Mouse (Mus musculus): ENCODE measurements around the gene Usp45. TPM values are rescaled to one million over a fixed set of nuclear protein-coding genes. Genes with fewer than 3 reads are reported as not detected.
A peak's percentile ranks its signal among the peaks of the same experiment; 100 is the strongest.

Usp45 gene
- total and polyA plus RNA-seq, 2 experiments: 1.7 to 11.8 TPM

DNA sequence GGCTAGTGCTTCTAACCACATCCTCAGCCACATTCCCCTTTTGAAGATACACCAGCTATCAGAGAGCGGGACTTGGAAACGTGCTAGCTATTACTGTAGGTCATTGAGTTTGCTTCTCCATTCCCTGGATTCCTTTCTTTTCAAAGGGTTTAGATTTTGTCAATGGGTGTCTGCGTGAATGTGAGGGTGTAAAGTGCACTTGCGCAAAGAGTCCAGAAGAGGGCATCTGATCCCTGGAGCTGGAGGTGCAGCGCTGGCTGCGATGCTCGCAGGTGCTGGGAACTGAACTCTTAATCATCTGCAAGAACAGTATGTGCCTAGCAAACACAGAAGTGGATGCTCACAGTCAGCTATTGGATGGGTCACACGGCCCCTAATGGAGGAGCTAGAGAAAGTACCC, 65.9 kb downstream of the Usp45 start:
- Histone ChIP-seq H3K27ac (replicated peaks; ENCODE audit: insufficient read depth, low read depth, low read length) (no peak overlapping the region), H3K27me3 (ENCODE audit: control insufficient read depth, insufficient read depth, low read length) (no peaks in the 10 kb centered on the region), H3K9ac (ENCODE audit: low read depth, low read length) (no peak overlapping the region), H3K4me1 (ENCODE audit: control insufficient read depth, insufficient read depth, low read length) (no peaks in the 10 kb centered on the region), H3K36me3 (ENCODE audit: control insufficient read depth, insufficient read depth, low read length) (peaks cover 23% of the 10 kb centered on the region), H3K79me2 (ENCODE audit: control insufficient read depth, insufficient read depth, low read length) (no peaks in the 10 kb centered on the region), H3K4me3 (ENCODE audit: insufficient read depth, low read depth, low read length) (no peak overlapping the region)
- DNase-seq (ENCODE audit: extremely low read depth, low read depth, low spot score): no peak
- TF ChIP-seq CTCF (IDR thresholded peaks at IDR 0.05; ENCODE audit: low read depth, low read length) (0 out of 2 replicates have a peak, but pooled peaks have one; percentile 28), POLR2A (IDR thresholded peaks at IDR 0.05; ENCODE audit: extremely low read depth, insufficient read depth, low read length) (no peak)
- 96% methylated on average over 8 of the region's 8 CpGs for WGBS

DNA sequence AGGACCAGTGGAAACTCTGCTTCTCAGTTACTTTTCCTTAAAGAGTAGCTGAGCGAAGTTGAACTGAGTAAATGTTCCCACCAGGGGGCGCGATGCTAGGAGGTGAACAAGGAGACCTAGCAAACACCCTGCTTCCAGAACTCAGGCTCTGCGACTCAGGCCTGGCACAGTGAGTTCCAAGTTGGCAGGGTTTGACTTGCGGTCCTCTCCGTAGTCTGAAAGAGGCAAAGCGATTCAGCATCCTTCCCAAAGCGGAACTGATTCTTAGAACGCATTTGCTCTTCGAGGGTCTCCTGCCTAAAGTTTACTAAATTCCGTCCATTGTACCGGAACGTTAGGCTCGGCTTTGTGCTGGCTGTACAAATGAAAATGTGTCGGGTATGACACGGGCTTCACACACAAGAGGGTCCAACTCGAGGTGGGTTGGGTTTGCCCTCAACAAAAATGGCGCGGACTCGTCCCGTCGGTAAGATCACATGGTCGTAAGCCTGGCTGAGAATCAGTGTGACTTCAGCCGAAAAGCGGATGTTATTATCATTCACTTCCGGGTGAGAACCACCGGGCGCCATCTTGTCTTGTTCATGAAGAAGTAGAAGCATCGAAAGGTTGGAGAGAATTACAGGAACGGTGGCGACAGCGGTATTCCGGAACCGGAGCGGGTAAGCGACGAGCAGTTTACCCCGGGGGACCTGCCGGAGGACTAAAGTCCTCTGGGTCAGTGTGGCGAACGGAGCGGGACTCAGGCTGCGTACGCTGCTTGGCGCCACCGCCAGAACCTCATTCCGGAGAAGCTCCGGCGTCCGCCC, 80.7 kb downstream of the Usp45 start, which contains the start of gene Pnisr:
Pnisr (plus strand) TSS at position 103 of the 806 bp plus-strand sequence.
- under 1% methylated on average over 50 of the region's 50 CpGs for WGBS
- Histone ChIP-seq H3K36me3 (ENCODE audit: control insufficient read depth, insufficient read depth, low read length) (no peaks in the 10 kb centered on the region), H3K4me1 (ENCODE audit: control insufficient read depth, insufficient read depth, low read length) (no peaks in the 10 kb centered on the region; the same call in 1 of the 2 replicates), H3K79me2 (ENCODE audit: control insufficient read depth, insufficient read depth, low read length) (peaks cover 15% of the 10 kb centered on the region; the same call in 1 of the 2 replicates), H3K4me3 (ENCODE audit: insufficient read depth, low read depth, low read length) (peak within 1 kb of the TSS; percentile 82), H3K27me3 (ENCODE audit: control insufficient read depth, insufficient read depth, low read length) (no peaks in the 10 kb centered on the region), H3K9ac (ENCODE audit: low read depth, low read length) (peak within 1 kb of the TSS; percentile 83), H3K27ac (replicated peaks; ENCODE audit: insufficient read depth, low read depth, low read length) (peak within 1 kb of the TSS; percentile 85)
- peak; percentile 95 for DNase-seq (ENCODE audit: extremely low read depth, low read depth, low spot score)
- peak; percentile 80 for TF ChIP-seq CTCF (IDR thresholded peaks at IDR 0.05; ENCODE audit: low read depth, low read length)
- TF ChIP-seq POLR2A (IDR thresholded peaks at IDR 0.05; ENCODE audit: extremely low read depth, insufficient read depth, low read length): 0 out of 2 replicates have a peak, but pooled peaks have one; percentile 3

DNA sequence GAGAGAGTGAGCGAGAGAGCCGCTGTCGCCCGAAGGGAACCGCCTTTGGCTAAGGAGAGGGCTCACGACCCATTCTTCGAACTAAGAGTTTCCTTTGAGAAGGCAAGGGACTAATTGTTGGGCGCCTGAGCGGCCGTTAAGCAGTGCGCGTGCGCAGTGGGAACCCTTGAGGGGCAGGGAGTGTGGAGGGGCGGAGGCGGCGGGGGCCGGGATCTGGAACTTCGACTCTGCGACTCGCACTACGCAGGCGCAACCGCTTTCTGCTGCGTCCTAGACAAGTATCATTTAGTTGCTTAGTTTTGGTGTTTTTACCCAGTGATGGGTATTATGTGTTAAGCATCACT, 81.3 kb downstream of the Usp45 start:
- Histone ChIP-seq H3K9ac (ENCODE audit: low read depth, low read length) (peak overlapping the region; percentile 83), H3K4me3 (ENCODE audit: insufficient read depth, low read depth, low read length) (peak overlapping the region; percentile 82), H3K27ac (replicated peaks; ENCODE audit: insufficient read depth, low read depth, low read length) (peak overlapping the region; percentile 85), H3K36me3 (ENCODE audit: control insufficient read depth, insufficient read depth, low read length) (no peaks in the 10 kb centered on the region), H3K4me1 (ENCODE audit: control insufficient read depth, insufficient read depth, low read length) (no peaks in the 10 kb centered on the region; the same call in 1 of the 2 replicates), H3K27me3 (ENCODE audit: control insufficient read depth, insufficient read depth, low read length) (no peaks in the 10 kb centered on the region), H3K79me2 (ENCODE audit: control insufficient read depth, insufficient read depth, low read length) (peaks cover 20% of the 10 kb centered on the region; the same call in 1 of the 2 replicates)
- DNase-seq (ENCODE audit: extremely low read depth, low read depth, low spot score): peak; percentile 68
- no peak for TF ChIP-seq CTCF (IDR thresholded peaks at IDR 0.05; ENCODE audit: low read depth, low read length)
- 0 out of 2 replicates have a peak, but pooled peaks have one; percentile 14 for TF ChIP-seq POLR2A (IDR thresholded peaks at IDR 0.05; ENCODE audit: extremely low read depth, insufficient read depth, low read length)
- under 1% methylated on average over 24 of the region's 24 CpGs for WGBS

DNA sequence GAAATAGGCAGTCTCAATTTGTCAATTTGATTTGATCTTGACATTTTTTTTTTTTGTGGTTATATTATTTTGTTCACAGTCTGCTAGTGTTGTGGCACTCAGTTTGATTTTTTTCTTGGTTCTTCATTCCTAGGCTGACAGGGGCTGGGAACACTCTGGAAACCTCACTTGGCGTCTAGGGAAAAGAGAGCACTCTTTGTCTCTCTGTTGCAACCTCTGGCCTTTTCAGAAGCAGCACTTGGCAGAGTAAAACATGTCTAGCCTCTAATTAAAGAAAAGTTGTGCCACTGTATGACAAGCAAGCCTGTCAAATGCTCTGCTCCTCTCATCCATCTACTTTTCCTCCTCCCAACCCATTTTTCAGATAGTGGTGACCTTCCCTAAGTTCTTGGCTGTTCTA, 90.5 kb downstream of the Usp45 start:
- DNase-seq (ENCODE audit: extremely low read depth, low read depth, low spot score): peak; percentile 13
- H3K27ac ChIP-seq (replicated peaks; ENCODE audit: insufficient read depth, low read depth, low read length): no peak overlapping the region
- H3K9ac ChIP-seq (ENCODE audit: low read depth, low read length): no peak overlapping the region
- H3K36me3 ChIP-seq (ENCODE audit: control insufficient read depth, insufficient read depth, low read length): peaks cover 38% of the 10 kb centered on the region
- H3K27me3 ChIP-seq (ENCODE audit: control insufficient read depth, insufficient read depth, low read length): no peaks in the 10 kb centered on the region
- 33% methylated on average over 1 of the region's 1 CpGs for WGBS
- no peaks in the 10 kb centered on the region for H3K4me1 ChIP-seq (ENCODE audit: control insufficient read depth, insufficient read depth, low read length)
- no peak for TF ChIP-seq CTCF (IDR thresholded peaks at IDR 0.05; ENCODE audit: low read depth, low read length)
- TF ChIP-seq POLR2A (IDR thresholded peaks at IDR 0.05; ENCODE audit: extremely low read depth, insufficient read depth, low read length): no peak
- H3K79me2 ChIP-seq (ENCODE audit: control insufficient read depth, insufficient read depth, low read length): peaks cover 16% of the 10 kb centered on the region; the same call in 1 of the 2 replicates
- H3K4me3 ChIP-seq (ENCODE audit: insufficient read depth, low read depth, low read length): no peak overlapping the region

DNA sequence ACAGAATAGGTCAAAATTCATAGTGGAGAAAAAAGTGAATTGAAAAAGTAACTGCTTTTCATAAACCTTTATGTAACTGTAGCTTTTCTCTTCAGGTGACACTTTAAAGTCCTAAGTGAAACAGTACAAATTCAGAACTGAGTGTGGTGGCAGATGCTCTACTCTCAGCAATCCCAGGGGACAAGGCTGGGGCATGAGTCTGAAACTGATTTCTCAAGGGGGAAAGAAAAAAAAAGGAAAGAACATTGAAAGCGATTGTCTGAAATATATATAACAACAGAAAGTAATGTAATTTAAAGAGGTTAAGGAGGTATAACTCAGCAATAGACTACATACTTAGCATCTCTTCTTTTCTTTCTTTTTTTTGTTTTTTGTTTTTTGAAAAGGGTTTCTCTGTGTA, 98.3 kb downstream of the Usp45 start:
- no peak overlapping the region for H3K27ac ChIP-seq (replicated peaks; ENCODE audit: insufficient read depth, low read depth, low read length)
- H3K4me3 ChIP-seq (ENCODE audit: insufficient read depth, low read depth, low read length): no peak overlapping the region
- WGBS: 97% methylated on average over 1 of the region's 1 CpGs
- no peak for DNase-seq (ENCODE audit: extremely low read depth, low read depth, low spot score)
- H3K4me1 ChIP-seq (ENCODE audit: control insufficient read depth, insufficient read depth, low read length): no peaks in the 10 kb centered on the region
- H3K27me3 ChIP-seq (ENCODE audit: control insufficient read depth, insufficient read depth, low read length): no peaks in the 10 kb centered on the region
- H3K36me3 ChIP-seq (ENCODE audit: control insufficient read depth, insufficient read depth, low read length): peaks cover 44% of the 10 kb centered on the region
- TF ChIP-seq POLR2A (IDR thresholded peaks at IDR 0.05; ENCODE audit: extremely low read depth, insufficient read depth, low read length) (no peak), CTCF (IDR thresholded peaks at IDR 0.05; ENCODE audit: low read depth, low read length) (no peak)
- peaks cover 2% of the 10 kb centered on the region; the same call in 1 of the 2 replicates for H3K79me2 ChIP-seq (ENCODE audit: control insufficient read depth, insufficient read depth, low read length)
- no peak overlapping the region for H3K9ac ChIP-seq (ENCODE audit: low read depth, low read length)
